Mouse (Mus musculus) forebrain, embryonic 13.5 days (tissue): ENCODE results near the gene Ubxn6. TPM values are rescaled to one million over a fixed set of nuclear protein-coding genes. Genes with fewer than 3 reads are reported as not detected.
"Not testable (repeated sequence)": the region's sequence is repeated elsewhere in the genome, so short reads cannot be mapped to it uniquely, and the experiment has no call there.

ENCODE experiments used
- ATAC-seq: fragments of 200-750 bp; cut with Nextera tagmentation; 2 replicates; pipeline ENCODE4 v1.8.0; 2017
- H3K27ac ChIP-seq: fragments of 300-500 bp; sonication (generic); 2 replicates; pipeline ENCODE4 v1.5.1; 2015; ENCODE audit warnings: inconsistent platforms, mild to moderate bottlenecking, moderate library complexity
- H3K27me3 ChIP-seq: fragments of 300-500 bp; sonication (generic); 2 replicates; pipeline ENCODE4 v1.6.1; 2015; ENCODE audit warnings: mild to moderate bottlenecking, inconsistent platforms
- H3K36me3 ChIP-seq: fragments of 300-500 bp; sonication (generic); 2 replicates; pipeline ENCODE4 v1.6.1; 2015; ENCODE audit warnings: mild to moderate bottlenecking, inconsistent platforms; ENCODE audit not compliant: poor library complexity, severe bottlenecking
- H3K4me1 ChIP-seq: fragments of 300-500 bp; sonication (generic); 2 replicates; pipeline ENCODE4 v1.6.1; 2015; ENCODE audit warnings: inconsistent platforms
- H3K4me2 ChIP-seq: fragments of 300-500 bp; sonication (generic); 2 replicates; pipeline ENCODE4 v1.6.1; 2015; ENCODE audit warnings: inconsistent platforms, mild to moderate bottlenecking, moderate library complexity
- H3K4me3 ChIP-seq: fragments of 300-500 bp; sonication (generic); 2 replicates; pipeline ENCODE4 v1.5.1; 2015; ENCODE audit warnings: mild to moderate bottlenecking, inconsistent platforms
- H3K9ac ChIP-seq: fragments of 300-500 bp; sonication (generic); 2 replicates; pipeline ENCODE4 v1.6.1; 2015; ENCODE audit warnings: mild to moderate bottlenecking, inconsistent platforms
- H3K9me3 ChIP-seq: fragments of 300-500 bp; sonication (generic); replicated peaks from 2 replicates; pipeline ENCODE4 v1.6.1; 2016; ENCODE audit warnings: inconsistent platforms
- WGBS: fragments of 180-500 bp; shearing (Covaris S2); methylation state at CpG from one replicate; pipeline ENCODE4 v1.1.7; 2015; 5-methylcytosine and 5-hydroxymethylcytosine counted together
- polyA plus RNA-seq: library from polyadenylated mRNA; unstranded; fragments of >200 nt; fragmentation: Nextera tagmentation; extraction: Ambion mirVana; gene quantifications from 2 replicates; pipeline ENCODE4 v1.2.1, GENCODE M21; 2015

The Ubxn6 gene
- polyA plus RNA-seq, 1 experiment from 2014 or later = 68.8 TPM

DNA sequence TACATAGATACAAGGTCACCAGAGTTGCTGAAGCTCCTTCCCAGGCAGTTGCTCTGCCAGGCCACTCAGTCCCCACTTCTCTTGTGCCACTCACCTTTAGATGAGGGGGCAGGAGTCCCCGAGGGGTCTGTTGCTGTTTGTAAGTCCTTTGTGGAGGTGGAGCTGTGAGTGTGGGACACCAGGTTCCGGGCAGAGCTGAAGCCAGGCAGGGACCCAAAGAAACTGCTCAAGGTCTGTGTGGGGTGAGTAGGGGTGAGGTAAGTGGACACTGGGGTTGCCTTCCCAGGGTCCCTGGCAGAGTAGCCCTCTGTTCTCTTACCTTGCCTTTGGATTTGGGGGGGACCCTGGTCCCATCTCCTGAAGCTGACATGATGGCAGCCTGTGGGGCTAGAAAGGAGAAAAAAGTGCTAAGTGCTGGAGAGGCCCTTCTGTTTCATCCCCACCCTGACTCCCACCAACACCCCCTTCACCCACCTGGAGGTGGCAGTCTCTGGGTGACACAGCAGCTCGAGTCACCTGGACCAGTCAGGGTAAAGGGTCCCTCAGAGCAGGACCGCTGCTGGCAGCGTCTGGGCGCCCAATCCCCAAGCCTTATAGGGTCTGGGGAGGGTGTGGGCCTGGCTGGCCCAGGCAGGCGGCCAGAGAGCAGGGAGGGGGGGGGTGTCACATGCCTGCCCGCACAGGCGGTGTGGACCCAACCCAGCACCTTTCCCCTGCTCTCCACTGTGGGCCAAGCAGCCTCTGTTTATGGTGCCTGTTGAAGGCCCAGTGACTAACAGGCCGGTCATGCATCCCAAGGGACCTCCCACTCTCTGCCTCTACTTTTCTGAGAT is 34.6 kb upstream of the Ubxn6 start, which contains the start of gene Plin4:
Plin4 (minus strand) TSS at position 585 of the 833 bp plus-strand sequence.
- 66% methylated on average over 10 of the region's 10 CpGs for WGBS
- Histone ChIP-seq H3K27me3 (no peaks in the 10 kb centered on the region), H3K4me2 (no peak within 1 kb of the TSS), H3K36me3 (peaks cover 7% of the 10 kb centered on the region), H3K9me3 (no peaks in the 10 kb centered on the region), H3K27ac (no peak within 1 kb of the TSS), H3K4me3 (no peak within 1 kb of the TSS), H3K4me1 (no peaks in the 10 kb centered on the region), H3K9ac (no peak within 1 kb of the TSS)
- no peak for ATAC-seq

DNA sequence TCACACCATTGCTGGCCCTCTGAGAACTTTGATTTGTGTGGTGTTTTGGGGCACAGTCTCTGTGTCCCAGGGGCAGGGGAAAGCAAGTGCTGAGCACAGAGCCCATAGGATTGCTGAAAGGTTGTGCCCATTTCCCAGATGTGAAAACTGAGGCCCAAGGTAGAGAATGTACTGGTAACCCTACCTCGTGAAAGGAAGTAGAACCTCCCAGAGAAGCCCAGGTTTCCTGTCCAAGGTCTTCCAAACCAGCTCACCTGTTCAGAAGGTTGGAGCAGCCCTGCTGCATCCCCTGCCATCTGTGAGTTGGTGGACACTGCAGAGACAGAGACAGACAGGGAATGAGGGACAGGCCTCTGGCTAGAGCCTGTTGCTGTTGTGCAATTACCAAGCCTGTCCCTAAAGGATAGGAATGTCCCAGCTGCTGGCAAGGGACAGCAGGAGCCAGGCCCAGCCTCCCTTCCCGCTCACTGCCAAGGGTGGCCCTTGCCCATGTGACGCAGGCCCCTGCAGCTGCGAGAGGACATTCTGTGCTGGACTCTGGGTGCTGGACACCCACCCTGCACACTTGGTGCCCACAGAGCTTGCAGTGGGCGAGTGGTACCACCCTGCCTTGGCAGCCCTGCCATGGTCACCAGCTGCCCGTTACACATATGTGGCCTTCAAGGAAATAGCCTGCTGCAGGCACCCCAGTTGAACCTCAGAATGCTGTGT is 33.7 kb upstream of the Ubxn6 start:
- WGBS = 80% methylated on average over 6 of the region's 6 CpGs
- Histone ChIP-seq H3K9me3 (no peaks in the 10 kb centered on the region), H3K27ac (no peak overlapping the region), H3K4me2 (no peak overlapping the region), H3K9ac (no peak overlapping the region), H3K4me3 (no peak overlapping the region), H3K27me3 (no peaks in the 10 kb centered on the region), H3K4me1 (no peaks in the 10 kb centered on the region), H3K36me3 (peaks cover 14% of the 10 kb centered on the region)
- no peak for ATAC-seq

DNA sequence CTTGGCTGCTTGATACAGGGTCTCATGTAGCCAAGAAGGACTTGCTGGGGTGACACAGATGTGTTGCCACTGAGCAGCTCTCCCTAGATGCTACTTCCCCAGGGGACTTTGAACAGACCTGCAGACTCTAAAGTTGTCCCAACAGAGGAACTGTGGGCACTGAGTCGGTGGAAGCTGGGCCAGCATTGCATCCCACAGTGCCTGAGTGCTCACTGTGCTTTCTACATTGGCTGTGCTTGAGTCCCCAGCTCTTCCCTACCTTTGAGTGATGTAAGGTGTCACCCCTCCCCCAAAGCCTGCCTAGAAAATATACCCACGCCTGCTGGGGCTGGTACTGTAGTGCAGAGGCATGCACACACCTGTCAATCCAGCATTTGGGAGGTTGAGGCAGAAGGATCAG is 32.9 kb upstream of the Ubxn6 start:
- H3K36me3 ChIP-seq = peaks cover 21% of the 10 kb centered on the region
- no peak overlapping the region for H3K9ac ChIP-seq
- H3K4me1 ChIP-seq = no peaks in the 10 kb centered on the region
- no peaks in the 10 kb centered on the region for H3K27me3 ChIP-seq
- no peak for ATAC-seq
- no peak overlapping the region for H3K4me3 ChIP-seq
- no peak overlapping the region for H3K4me2 ChIP-seq
- H3K27ac ChIP-seq = no peak overlapping the region
- WGBS = 65% methylated on average over 2 of the region's 2 CpGs
- no peaks in the 10 kb centered on the region for H3K9me3 ChIP-seq

DNA sequence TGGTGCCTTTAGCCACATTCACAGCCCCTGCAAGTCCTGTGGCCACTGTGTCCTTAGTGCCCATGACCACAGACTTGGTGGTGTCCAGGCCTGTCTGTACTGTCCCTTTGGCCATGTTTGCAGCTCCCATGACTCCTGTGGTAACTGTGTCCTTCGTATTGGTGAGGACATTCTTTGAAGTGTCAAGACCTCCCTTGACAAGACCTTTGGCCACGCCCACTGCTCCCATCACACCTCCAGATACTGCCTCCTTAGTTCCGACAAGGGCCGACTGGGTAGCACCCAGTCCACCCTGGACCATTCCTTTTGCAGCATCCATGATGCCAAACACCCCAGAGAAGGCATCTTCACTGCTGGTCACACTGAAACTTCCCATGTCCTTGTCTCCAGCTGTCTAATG is 32.2 kb upstream of the Ubxn6 start:
- 79% methylated on average over 4 of the region's 4 CpGs for WGBS
- no peak overlapping the region for H3K4me2 ChIP-seq

DNA sequence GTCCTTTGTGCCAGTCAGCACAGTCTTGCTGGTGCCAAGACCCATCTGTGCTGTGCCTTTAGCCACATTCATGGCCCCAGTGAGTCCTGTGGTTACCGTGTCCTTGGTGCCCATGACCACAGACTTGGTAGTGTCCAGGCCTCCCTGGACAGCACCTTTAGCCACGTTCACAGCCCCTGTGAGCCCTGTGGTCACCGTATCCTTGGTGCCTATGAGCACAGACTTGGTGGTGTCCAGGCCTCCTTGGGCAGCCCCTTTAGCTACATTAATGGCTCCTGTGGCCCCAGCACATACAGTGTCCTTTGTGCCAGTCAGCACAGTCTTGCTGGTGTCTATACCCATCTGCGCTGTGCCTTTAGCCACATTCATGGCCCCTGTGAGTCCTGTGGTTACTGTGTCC is 31.6 kb upstream of the Ubxn6 start:
- H3K9ac ChIP-seq, H3K4me3 ChIP-seq, H3K27me3 ChIP-seq, H3K4me1 ChIP-seq, H3K9me3 ChIP-seq, ATAC-seq, H3K4me2 ChIP-seq, H3K27ac ChIP-seq: not testable (repeated sequence)
- 98% methylated on average over 4 of the region's 4 CpGs for WGBS
- H3K36me3 ChIP-seq = peaks cover 34% of the 10 kb centered on the region

More for the DNA sequence above, 32.2 kb upstream of the Ubxn6 start:
- H3K27ac ChIP-seq = no peak overlapping the region
- no peak overlapping the region for H3K4me3 ChIP-seq
- H3K9ac ChIP-seq = no peak overlapping the region
- no peaks in the 10 kb centered on the region for H3K27me3 ChIP-seq
- H3K9me3 ChIP-seq = no peaks in the 10 kb centered on the region
- H3K36me3 ChIP-seq = peaks cover 29% of the 10 kb centered on the region
- H3K4me1 ChIP-seq = no peaks in the 10 kb centered on the region
- ATAC-seq = no peak

DNA sequence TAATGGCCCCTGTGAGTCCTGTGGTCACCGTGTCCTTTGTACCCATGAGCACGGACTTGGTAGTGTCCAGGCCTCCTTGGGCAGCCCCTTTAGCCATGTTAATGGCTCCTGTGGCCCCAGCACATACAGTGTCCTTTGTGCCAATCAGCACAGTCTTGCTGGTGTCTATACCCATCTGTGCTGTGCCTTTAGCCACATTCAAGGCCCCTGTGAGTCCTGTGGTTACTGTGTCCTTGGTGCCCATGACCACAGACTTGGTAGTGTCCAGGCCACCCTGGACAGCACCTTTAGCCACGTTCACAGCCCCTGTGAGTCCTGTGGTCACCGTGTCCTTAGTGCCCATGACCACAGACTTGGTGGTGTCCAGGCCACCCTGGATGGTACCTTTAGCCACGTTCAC is 30.0 kb upstream of the Ubxn6 start:
- not testable (repeated sequence) for H3K27ac ChIP-seq, H3K4me3 ChIP-seq, ATAC-seq, H3K4me2 ChIP-seq, H3K9me3 ChIP-seq, H3K27me3 ChIP-seq, H3K9ac ChIP-seq, H3K4me1 ChIP-seq
- H3K36me3 ChIP-seq = peaks cover 50% of the 10 kb centered on the region
- 82% methylated on average over 2 of the region's 5 CpGs for WGBS

DNA sequence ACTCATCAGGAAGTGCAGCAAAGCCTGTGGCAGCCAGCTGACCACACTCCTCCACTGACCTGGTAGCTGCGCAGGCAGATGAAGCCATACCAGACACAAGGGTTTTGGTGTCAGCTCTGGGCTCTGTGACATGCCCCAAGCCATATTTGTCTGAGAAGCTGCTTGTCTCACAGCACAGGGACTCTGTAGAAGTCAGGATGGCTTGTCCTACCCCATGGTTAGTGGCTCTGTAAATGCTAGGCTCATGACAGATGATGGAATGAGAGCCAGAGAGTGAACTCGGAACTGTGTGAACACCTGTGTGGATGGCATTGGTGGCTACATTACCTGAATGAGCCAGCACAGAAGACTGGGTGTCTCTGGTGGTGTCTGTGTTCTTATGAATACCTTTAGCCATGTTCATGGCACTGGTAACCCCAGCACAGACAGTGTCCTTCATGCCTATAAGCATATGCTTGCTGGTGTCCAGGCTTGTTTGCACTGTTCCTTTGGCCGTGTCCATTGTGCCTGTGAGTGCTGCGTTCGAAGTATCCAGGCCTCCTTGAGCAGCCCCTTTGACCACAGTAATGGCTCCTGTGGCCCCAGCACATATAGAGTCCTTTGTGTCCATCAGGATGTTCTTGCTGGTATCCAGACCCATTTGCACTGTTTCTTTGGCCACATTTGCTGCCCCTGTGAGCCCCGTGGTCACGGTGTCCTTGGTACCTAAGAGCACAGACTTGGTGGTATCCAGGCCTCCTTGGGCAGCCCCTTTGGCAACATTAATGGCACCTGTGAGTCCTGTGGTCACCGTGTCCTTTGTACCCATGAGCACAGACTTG is 28.8 kb upstream of the Ubxn6 start:
- Histone ChIP-seq H3K27me3 (no peaks in the 10 kb centered on the region), H3K9me3 (no peaks in the 10 kb centered on the region), H3K4me1 (no peaks in the 10 kb centered on the region), H3K36me3 (peaks cover 60% of the 10 kb centered on the region), H3K4me3 (no peak overlapping the region), H3K27ac (no peak overlapping the region), H3K9ac (no peak overlapping the region), H3K4me2 (no peak overlapping the region)
- whole genome bisulfite sequencing = 95% methylated on average over 8 of the region's 8 CpGs
- no peak for ATAC-seq

DNA sequence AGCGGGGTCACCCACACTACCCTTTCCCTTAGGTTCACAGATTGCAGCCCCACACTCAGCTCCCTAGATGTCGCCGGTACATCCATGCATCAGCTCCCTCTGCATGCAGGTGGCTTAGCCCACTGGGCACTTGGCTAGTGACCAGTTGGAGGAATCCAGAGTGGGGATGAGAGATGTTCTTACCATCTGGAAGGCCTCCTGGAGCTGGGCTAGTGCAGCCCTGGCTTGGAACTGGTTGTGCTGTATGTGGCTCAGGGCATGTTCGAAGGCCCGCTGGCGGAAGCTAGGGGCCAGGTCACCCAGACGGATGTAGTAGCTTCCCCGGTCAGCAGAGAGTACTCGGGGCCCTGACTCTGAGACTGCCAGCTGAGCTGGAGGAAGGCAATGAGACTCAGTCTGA is 28.1 kb upstream of the Ubxn6 start:
- Histone ChIP-seq H3K4me3 (no peak overlapping the region), H3K36me3 (peaks cover 62% of the 10 kb centered on the region), H3K9ac (no peak overlapping the region), H3K4me2 (no peak overlapping the region), H3K27me3 (no peaks in the 10 kb centered on the region), H3K27ac (no peak overlapping the region), H3K4me1 (no peaks in the 10 kb centered on the region), H3K9me3 (no peaks in the 10 kb centered on the region)
- ATAC-seq = no peak
- WGBS = 95% methylated on average over 9 of the region's 9 CpGs

DNA sequence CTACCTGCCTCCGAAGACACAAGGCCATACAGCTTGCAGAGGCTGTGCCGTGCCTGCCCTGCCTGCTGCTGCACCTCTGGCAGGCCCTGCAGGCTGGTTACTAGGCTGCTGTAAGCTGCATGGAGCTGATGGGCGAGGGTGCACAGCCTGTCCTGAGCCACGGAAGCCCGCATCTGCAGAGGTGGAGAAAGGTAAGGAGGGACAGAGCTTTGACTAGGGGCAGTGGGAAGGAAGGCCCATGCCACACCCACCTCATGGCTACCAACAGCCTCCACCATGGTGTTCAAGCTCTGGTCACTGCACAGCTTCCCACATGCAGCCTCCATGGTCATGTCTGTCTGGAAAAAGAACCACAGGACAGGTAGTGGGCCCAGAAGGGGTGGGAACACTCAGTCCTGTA is 27.3 kb upstream of the Ubxn6 start:
- ATAC-seq = no peak
- Histone ChIP-seq H3K9ac (no peak overlapping the region), H3K27me3 (no peaks in the 10 kb centered on the region), H3K9me3 (no peaks in the 10 kb centered on the region), H3K4me1 (no peaks in the 10 kb centered on the region), H3K4me2 (no peak overlapping the region), H3K36me3 (peaks cover 70% of the 10 kb centered on the region), H3K27ac (no peak overlapping the region), H3K4me3 (no peak overlapping the region)
- 93% methylated on average over 5 of the region's 5 CpGs for WGBS

DNA sequence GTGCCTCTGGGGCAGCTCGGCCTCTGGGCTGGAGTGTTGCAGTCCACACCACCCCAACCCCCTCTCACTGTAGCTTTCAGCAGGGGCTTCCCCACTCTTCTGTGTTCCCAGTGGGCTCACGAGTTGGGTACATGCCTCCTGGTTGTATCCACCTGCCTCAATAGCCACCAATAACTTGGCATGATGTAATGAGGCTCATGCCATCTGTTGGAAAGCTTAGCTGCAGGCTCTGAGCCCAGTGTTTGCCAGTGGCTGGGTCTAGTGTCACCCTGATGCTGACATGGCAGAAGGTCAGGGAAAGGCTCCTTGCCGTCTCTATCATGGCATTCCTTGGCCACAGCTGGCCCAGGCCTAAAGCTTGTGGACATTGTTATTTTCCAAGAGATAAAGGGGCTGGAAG is 26.0 kb upstream of the Ubxn6 start:
- H3K9ac ChIP-seq = no peak overlapping the region
- no peak for ATAC-seq
- H3K27me3 ChIP-seq = no peaks in the 10 kb centered on the region
- no peak overlapping the region for H3K27ac ChIP-seq
- H3K4me2 ChIP-seq = no peak overlapping the region
- peaks cover 83% of the 10 kb centered on the region for H3K36me3 ChIP-seq
- no peaks in the 10 kb centered on the region for H3K9me3 ChIP-seq
- WGBS = 87% methylated on average over 3 of the region's 3 CpGs
- H3K4me1 ChIP-seq = no peaks in the 10 kb centered on the region
- no peak overlapping the region for H3K4me3 ChIP-seq

DNA sequence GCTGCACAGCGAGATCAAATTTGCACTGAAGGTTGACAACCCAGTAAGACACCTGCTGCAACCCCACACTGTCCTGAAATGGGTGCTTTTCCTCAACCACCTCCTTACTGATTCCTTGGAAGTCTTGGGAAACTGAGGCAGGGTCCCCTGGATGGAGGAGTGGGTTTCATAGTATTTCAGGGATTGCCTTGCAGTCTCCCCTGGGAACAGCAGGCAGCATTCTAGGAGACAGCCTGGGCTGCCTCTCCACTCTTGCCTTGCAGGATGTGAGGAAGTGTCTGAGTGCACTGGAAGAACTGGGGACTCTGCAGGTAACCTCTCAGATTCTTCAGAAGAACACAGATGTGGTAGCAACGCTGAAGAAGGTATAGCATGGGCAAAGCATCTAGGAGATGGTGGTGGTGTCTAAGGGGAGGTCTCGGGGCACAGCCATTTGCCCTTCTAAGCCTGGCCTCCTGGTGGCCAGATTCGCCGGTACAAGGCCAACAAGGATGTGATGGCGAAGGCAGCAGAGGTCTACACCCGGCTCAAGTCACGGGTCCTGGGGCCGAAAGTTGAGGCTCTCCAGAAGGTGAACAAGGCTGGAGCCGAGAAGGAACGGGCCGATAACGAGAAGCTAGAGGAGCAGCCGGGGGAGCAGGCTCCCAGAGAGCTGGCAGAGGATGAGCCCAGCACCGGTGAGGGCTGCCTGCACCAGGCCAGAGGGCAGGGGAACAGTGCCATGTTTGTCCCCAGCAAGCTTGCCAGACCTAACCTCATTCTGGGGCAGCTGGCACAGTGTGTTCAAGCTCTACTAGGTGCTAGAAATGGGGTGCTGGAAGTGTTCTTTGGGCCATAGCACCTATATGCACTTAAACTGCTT is 24.1 kb upstream of the Ubxn6 start:
- peaks cover 98% of the 10 kb centered on the region for H3K36me3 ChIP-seq
- no peak overlapping the region for H3K9ac ChIP-seq
- WGBS = 93% methylated on average over 15 of the region's 15 CpGs
- H3K4me2 ChIP-seq = no peak overlapping the region
- no peaks in the 10 kb centered on the region for H3K9me3 ChIP-seq
- H3K4me3 ChIP-seq = no peak overlapping the region
- H3K27me3 ChIP-seq = no peaks in the 10 kb centered on the region
- H3K27ac ChIP-seq = no peak overlapping the region
- no peak for ATAC-seq
- no peaks in the 10 kb centered on the region for H3K4me1 ChIP-seq
